Mouse (Mus musculus) naive thymus-derived CD4-positive, alpha-beta T cell, adult 2 months (primary cell): ENCODE measurements around the gene Foxn3.
A peak's percentile ranks its signal among the peaks of the same experiment; 100 is the strongest.

Experiments
- DNase-seq: peaks from one replicate; pipeline ENCODE4 v3.0.0-alpha.2; 2011; ENCODE audit warnings: low read depth

Foxn3 gene

DNA sequence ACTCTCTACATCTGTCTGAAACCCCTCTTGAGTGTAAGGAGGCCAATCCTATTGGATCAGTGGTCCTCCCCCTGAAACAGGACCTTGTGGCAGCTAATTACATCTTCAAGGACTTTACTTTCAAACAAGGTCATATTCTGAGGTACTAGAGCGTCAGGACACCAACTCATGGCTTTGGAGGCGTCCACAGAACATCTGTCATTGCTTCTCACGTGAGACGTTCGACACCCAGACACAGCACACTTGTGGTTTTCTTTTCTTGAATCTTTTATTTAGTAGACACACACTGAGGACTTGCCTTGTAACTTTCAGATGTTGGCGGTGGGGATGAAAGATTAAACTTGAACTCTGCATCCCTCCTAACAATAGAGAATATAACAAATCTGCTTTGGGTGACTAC lies 265.1 kb downstream of the Foxn3 start:
- DNase-seq = no peak

DNA sequence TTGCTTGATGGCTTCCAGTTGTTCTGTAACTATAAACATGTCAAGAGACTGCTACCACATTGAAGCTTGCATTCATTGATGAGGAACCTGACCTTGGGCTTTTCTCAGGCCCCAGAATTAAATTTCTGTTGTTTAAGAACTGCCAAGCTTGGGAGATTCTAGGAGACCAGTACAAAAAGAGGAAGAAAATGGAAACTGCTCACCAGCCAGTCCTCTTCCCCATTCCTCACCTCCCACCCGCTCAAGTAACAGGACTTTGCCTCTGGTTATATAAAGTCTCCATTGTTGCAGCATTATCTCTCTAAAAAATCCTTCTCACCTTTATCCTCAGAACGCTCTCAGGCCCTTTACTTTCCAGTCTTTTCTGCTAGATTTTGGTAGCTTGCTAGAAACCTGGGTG lies 265.6 kb downstream of the Foxn3 start:
- DNase-seq = no peak

DNA sequence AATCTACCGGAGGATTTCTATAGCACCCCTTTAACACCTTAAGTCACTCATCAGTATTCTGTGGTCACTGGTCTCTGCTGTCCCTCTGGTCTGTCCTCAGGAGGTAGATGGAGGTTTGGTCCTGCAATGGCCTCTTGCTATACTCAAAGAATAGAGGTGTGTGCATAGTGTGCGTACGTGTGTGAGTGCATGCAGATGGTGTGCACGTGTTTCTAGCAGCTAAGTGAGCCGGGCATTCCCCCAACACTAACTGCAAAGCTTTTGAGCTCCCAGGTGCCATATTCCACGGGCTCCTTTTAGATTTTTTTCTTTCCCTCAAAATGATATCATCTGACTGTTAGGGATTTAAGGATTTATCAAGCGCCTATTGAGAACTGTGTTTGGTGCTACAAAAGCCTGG lies 269.9 kb downstream of the Foxn3 start:
- no peak for DNase-seq

DNA sequence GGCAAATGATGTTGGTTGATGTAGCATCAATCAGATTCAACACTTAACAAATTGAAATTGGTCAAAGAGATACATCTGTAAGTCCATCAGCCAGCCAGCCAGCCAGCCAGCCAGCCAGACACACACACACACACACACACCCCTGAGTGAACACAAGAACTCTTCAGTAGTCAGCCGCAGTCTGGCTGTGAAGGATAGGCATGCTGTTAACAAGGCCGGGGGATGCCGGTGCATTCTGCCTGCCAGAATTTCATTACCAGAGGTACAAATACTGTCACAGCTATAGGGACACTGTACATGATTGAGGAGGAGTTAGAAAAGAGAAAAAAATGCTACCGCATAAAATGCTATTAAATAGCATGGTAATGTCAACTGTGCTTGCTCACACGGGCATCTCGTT lies 271.2 kb downstream of the Foxn3 start:
- DNase-seq = no peak

DNA sequence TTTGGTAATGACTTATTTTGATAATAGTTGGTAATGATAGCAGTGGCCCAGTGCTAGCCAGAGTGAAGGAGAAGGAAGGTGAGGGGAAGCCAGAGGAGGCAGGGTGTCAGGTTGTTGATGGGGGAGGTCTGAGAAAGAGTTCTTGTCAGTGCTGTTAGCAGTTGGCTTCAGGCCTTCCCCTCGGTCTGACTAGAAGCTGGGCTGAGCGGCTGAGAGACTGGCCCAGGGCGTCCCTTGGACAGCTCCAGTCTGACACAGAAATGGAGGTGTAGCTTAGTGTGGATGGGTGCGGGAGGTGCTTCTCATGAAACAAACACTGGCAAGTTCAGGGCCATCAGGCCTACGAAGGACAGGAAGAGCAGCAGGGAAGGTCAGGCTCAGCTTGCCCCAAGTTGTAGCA lies 276.3 kb downstream of the Foxn3 start:
- no peak for DNase-seq

DNA sequence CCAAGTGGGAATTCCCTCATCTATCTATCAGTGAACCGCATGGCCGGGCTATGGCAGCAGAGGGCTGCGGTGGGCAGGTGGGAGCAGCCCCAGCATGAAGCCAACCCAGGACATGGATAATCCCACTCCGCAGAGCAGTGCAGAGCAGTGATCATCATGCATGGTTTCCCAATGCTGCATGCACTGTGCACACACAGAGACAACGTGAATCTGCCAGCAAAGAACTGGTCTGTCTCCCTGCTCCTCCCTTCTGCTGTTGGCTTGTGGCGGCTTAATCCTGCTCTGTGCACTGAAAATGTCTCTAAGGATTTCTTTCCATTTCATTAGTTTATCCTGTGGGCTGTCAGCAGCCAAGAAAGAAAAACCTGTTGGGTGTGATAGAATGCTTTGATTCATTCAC lies 276.7 kb downstream of the Foxn3 start:
- no peak for DNase-seq

DNA sequence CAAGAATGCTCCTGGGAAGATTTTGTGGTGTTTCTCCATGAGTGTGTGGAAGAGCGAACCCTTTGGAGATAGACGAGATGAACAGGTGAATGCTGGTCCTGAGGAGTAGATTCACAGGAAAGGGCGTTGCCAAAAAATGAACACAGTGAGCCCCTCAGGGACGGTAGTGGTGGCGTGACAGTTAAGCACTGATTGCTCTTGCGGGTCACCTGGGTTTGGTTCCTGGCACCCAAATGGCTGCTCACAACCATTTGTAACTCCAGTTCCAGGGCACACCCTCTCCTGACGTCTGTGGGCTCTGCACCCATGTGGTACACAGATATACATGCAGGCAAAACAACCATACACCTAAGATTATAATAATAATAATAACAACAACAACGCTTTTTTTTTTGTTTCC lies 277.7 kb downstream of the Foxn3 start:
- DNase-seq = no peak

DNA sequence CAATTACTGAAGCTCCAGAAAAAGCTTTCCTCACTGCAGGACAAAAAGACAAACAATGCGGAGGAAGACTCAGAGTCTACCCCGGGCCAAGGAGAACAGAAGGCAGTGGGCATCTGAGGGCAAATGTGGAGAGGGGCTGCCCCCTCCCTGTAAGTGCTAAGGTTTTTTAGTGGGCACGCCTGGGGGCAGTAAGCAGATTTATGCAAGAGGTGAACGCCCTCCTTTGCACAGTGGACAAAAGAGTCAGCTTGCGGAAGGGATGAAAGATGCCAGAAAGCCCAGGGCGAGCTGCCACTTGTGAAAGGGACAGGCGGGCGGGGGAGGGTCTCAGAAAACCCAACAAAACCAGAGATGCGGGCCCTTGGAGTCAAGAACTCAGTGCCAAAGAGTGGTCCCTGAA lies 278.2 kb downstream of the Foxn3 start:
- no peak for DNase-seq

DNA sequence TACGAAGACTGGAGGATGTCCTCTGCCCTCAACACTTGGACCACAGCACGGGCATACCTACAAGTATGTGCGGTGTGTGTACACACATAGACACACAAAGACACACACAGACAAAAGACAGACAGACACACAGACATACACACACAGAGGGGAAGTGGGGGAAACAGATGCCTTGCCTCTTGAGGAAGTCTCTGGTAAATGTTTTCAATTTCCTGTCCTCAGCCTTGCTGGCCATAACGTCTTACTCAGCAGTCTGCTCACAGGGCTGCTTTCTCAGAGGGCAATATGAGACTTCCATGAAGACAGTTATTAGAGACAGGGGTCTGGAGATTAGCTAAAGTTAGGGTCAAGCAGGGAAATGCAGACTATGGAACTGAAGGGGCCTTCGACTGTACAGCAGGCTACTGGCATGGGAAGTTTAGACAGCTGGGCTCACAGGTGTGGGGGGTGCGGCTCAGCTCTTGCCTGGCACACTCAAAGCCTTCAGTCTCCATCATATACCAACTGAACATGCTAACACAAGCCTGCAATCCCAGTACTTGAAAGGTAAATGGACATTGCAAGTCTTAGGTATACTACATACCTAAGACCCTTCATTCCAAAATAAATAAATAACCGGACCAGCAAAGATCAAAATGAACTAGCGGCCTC lies 278.8 kb downstream of the Foxn3 start:
- peak; percentile 24 for DNase-seq

DNA sequence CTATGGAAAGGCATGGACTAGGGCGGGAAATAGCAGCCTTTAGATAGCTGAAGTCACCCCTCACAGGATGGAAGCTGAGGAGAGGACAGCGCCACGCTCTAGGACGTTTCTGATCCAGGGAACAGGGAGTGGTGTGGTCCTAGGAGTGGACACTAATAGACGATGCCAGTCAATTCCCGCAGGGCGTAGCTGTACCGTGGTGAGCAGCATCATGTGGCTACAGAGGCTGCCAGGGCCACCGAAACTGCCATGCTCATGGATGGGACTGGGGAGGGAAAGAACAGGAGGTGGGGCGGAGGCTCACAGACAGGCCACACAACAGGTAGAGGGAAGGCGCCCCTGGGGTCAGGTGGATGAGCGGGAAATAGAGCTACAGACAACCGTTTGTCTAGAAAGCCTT lies 282.6 kb downstream of the Foxn3 start:
- no peak for DNase-seq

DNA sequence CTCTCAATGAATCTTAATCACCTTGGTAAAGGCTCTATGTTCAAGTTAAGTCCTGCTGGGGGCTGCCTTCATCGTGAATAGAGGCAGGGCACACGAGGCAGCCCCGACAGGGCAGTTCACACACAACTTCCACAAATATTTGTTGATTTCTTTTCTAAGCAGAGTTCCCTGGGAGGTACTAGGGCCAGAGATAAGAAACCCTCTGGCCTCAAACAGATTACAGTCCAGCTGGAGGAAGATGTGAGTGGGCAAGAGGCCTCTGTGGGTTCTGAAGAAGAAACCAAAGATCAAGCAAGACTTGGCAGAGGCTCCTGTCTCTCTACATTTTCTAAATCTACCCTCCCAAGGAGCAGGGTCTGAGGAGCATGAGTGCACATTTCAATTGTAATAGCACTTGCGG lies 283.1 kb downstream of the Foxn3 start:
- no peak for DNase-seq

DNA sequence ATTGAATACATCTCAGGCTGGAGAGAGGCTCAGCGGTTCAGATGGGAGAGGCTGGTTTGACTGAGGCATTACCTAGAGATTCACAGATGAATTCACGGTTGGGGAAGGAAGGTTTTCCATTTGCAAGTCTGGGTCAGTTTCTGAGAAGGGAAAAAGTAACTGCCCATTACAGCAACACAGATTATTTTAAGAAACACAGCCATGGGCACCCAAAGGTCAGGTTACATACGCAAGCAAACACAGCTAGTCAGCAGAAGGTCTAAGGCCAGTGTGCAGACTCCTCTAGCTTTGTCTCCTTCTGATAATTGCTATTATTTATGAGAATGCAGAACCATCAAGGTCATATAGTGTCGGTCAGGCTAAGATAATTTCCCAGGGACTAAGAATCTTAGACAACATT lies 284.0 kb downstream of the Foxn3 start:
- DNase-seq = no peak

DNA sequence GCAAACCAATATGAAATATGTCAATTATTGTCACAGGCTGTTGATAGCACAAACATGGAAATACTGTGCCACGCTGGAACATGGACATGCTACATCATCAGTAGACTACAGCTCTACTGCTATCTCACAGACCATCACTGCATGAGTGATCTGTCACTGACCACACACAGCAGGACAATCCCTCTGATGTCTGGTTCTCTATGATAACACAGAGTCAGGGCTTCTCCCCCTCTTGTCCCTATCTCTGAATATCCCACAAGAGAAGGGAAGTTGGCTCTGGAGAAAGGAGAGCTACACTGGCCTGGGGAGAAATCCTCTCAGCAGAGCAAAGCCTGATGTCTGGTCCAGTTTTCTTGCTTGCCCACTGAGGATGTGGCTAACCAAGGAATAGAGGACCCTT lies 288.8 kb downstream of the Foxn3 start:
- DNase-seq = no peak

DNA sequence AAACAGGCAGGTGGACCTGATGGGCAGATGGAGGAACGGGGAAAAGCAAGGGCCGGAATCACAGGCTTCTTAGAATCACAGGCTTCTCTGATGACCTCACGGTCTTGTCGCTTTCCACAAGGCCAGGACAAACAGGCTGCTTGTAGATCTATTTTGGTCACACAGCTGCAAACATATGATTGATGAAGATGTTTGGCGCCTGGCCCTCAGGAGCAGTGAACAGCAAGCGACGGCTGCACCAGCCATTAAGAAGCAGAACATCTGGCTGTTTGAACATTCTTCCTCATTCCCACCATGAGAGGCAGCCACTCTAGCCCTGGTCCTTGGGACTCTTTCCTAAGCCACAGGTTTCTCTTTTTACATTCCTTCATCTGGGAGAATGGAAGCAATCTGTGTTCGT lies 294.0 kb downstream of the Foxn3 start:
- no peak for DNase-seq

DNA sequence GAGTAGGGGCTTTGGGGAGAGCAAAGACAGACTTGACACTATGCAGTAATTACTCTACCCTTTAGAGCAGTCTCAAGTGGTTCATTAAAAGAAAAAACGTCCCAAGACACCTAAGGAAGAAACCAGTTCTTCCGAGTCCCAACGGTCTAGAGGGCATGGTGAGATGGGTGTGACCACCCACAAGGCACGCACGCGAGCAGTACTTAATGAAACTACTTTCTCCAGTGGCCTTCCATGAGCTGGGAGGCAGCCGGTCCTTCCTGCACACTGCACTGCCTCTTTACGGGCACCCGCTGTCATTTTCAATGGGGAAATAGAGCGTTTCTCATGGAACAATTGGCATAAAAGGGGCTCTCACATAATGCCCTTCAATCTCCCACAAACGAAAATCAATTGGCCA lies 294.4 kb downstream of the Foxn3 start:
- DNase-seq = no peak

DNA sequence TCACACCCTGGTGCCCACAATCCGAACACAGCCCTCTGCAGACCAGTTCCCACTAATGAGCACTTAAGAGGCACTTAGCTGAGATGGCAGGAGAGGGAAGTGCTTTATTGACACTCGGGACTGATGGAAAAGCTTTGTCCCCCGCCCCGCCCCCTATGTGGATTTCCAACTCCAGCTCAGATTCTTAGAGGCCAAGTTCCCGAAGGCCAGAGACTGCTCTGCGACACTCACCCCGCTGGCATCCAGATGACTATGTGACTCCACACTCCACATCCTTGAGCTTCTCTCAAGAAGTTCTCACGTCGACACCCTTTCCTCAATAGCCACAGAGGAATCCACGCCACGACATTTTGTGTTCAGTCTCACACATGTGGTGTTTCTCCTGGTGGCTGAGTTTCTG lies 295.6 kb downstream of the Foxn3 start:
- DNase-seq = no peak

DNA sequence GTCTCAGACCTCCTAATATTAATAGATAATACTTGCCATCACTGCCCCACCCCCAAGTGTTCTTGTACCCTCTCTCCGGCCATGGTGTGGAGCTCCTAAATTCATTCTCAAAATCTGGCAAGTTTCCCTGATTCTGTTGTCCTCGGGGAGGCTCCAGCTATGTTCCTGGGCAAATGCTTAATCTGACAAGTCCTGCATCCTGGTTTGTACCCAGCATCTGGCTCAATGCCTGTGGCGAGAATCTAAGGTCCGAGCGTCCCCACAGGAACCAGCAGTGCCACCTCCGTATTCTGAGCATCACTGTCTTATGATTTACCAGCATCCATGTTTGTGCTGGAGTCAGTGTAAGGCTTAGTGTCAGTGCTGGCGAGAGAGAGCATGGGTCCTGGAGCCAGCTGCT lies 296.9 kb downstream of the Foxn3 start:
- DNase-seq = no peak

DNA sequence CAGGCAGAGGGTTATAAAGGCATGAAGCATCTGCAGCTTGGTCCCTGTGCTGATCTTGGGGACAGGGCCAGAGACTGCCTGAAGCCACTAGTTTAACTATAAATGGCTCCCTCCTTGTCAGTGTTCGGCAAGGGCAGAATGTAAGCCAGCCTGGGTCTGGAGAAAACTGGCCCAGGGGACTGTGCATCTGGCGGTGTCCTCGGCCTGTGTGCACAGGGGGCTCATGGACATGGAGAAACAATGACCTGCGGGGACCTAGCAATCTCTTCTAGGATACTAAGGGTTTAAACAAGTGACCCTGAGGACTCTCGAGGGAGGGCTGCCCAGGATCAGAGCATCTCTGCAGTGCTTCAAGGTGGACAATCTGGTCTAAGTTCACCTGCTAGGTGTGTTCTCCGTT lies 297.6 kb downstream of the Foxn3 start:
- DNase-seq = no peak

DNA sequence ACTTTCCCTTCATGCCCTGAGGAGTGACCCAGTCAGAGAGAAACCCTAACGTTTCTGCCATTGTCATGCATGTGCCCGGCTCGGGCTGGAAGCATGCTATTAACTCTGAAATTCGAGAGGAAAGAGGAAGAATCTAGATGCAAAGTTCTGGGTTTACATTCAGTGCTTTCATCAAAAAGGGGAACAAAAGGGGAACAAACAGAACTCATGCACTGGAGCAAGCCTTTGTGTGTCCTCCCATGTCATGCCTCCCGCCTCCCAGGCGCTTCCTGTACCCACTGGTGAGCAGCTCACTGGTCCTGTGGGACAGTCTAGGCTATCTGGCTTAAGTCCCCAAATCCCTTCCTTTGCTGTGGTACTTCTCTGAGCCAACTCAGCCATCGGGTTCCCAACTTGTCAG lies 299.0 kb downstream of the Foxn3 start:
- DNase-seq = no peak

DNA sequence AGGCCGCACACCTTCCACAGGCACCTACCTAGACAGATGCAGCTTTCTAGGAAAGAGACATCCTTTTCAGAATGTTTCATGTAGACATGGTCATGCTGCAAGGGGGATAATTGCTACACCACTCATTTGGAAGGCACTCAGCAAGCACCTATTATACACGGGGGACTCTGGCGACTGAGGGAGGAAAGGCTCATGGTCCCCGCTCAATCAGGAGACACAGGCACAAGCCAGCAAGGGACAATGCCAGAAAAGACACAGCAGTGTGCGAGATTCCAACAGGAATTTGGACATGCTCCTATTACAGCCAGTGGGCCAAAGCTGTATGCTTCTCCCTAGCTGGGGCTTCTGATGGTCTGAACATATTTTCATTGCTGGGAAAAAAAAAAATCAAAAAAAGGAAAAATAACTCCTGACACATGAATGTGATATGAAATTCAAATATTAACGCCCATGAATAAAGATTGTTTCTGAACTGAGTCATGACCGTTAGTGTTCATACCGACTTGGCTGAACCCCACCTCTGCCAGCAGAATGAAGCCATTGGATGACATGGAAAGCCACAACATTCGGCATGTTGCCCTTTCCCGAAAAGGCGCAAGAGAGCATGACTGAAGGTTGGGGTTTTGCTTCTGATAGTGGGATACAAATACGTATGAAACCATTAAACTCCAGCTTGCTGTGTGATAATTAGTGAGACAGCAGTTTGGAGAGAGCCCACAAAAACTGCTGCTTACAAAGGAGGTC lies 299.6 kb downstream of the Foxn3 start:
- DNase-seq = no peak

DNA sequence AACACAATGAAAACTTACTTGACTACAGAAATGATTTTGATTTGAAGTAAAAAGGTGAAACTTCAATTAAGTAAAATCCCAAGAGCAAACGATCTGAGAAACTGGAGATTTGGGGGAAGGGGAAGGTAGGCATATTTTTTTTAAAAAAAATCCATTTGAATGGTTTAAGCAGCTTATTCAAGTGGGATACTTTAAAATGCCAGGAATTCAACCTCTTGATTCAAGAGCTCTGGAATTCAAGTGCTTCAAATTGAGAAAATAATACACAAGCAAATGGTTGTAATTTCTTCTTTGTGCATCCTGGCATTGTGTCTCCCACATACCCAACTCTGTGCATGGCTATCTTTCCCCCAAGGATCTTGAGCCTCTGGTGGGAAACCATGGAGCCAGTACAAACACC lies 300.5 kb downstream of the Foxn3 start:
- DNase-seq = no peak

DNA sequence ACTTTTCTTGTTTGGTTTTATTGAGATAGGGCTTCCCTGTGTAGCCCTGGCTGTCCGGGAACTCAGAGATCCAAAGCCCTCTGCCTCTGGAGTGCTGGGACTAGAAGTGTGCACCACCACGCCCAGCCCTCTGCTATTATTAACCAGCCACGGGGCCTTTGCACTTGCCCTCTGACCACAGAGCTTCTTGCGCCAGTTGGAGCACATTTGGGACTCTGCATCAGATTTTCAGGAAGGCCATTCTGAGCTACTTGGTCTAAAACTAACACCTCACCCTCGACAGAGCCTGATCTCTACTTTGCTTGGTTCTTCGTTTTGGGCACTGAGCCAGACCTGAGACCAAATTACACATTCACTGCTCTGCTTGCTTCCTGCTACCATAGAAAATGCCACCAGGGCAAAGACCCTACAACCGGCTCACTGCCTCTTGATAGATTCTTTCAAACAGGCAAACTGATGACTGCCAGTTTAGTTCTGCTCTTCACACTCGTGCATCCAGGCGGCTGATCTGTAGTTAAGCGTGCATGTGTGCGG lies 301.2 kb downstream of the Foxn3 start:
- DNase-seq = no peak

DNA sequence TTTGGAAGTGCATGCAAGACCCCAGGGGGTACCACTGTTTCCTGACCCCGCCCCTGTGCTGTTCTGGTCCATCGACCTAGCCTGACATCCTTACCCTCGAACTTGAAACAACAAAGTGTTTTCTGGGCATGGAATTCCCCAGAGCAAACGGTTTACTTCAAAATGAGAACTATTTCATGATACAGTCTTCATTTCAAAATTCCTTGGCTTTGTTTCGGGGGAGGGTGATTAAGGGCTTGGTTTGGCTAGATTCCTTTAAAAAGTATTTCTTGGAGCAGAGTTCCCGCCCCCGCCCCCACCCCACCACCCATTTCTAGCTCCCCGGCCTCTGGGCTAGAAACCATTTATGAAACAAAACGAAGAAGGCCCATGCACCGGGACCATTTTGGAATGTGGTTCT lies 303.2 kb downstream of the Foxn3 start:
- no peak for DNase-seq

DNA sequence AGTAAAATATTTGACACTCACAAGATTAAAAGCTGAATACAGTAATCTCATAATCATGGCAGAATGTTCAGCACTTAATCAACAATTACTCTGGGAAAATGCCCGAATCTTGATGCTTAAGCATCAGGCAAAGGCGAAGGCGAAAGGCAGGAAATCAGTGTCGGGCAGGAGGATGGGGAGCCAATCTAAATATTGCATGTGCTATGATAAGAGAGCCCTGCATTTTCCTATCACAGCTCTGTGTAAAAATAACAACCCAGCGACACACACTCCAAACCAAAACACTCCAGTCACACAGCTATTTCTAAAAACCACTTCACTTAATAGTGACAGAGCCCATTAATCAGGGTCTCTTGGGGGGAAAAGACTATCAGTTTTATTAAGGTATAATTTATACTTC lies 305.8 kb downstream of the Foxn3 start:
- DNase-seq = no peak
